Mouse (Mus musculus) brain, embryonic 14.5 days (tissue): ENCODE data around the gene Rasgef1b. TPM values are rescaled to one million over a fixed set of nuclear protein-coding genes. Genes with fewer than 3 reads are reported as not detected.

Source experiments
- DNase-seq: peaks from one replicate; pipeline ENCODE4 v3.0.0-alpha.2; 2011; ENCODE audit warnings: low read depth
- CTCF ChIP-seq: fragments of 200-500 bp; IDR thresholded peaks from 2 replicates; pipeline ENCODE4 v1.5.1; 2012; ENCODE audit warnings: inconsistent platforms, mild to moderate bottlenecking, moderate library complexity, borderline replicate concordance; ENCODE audit not compliant: insufficient read depth, insufficient read length; ENCODE audit errors: extremely low read depth
- POLR2A ChIP-seq: fragments of 200-500 bp; IDR thresholded peaks from 2 replicates; pipeline ENCODE4 v1.6.1; 2012; ENCODE audit warnings: mild to moderate bottlenecking, inconsistent platforms, borderline replicate concordance; ENCODE audit not compliant: poor library complexity, insufficient read depth, insufficient read length, severe bottlenecking; ENCODE audit errors: extremely low read depth
- polyA plus RNA-seq: library from polyadenylated mRNA; depleted of rRNA; stranded (reverse); fragments of >200 nt; gene quantifications from 2 replicates; pipeline ENCODE4 v1.2.3, GENCODE M21; 2012; rRNA removed

Rasgef1b gene
- polyA plus RNA-seq, 1 experiment, result 37.4 TPM

DNA sequence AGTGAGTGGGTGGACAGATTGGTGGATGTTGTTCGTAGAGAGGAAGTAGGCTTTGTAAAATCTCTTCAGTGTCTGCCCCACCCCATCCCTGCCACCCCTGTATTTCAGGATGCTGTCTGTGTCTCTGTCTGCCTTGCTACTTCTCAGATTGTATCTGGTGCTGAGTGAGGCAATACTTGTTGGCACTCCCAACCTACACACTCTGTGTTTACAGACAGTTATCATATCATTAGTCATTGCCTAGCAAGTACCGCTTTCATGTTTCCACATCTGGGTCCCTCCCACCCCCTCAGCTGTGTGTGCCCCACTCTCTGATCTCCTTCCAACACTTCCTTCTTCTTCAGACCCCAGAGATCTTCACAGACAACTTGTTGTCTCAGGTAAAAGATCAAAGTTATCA is 525.4 kb downstream of the Rasgef1b start:
- no peak for DNase-seq
- TF ChIP-seq POLR2A (no peak), CTCF (no peak)

DNA sequence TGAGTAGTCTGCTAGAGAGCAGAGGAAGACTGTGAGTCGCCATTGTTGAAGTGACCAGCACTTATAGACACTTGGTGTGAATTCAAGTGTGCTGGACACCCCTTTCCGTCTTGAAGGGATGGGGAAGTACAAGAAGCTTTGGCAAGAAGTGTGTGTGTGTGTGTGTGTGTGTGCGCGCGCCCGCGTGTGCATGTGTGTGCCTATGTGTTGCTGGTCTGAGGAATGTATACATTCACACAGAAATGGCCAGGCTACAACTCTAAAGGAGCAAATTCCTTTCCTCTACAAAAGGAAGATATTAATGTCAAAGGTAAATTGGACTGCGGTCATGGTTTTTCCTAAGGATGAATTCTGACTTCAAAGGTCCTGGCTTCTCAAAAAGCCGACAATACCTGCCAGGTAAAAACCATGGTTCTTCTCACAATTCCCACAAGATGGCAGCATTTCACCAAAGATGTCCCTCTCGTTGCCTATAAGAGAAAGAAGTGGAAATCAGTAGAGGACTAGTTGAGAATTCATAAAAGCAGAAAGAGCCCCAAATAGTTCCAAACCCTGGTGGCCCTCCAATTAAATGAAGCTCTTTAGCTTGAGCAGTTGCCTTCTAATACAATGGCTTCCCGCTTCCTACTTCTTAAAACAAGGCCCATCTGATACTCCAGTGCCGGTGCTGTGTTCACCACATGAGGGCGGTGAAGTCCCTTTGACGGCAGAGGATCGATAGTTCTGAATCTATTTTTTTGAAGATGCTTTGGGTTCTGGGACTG is 526.6 kb downstream of the Rasgef1b start:
- TF ChIP-seq POLR2A (no peak), CTCF (peak; percentile 71)
- DNase-seq, result peak; percentile 85

DNA sequence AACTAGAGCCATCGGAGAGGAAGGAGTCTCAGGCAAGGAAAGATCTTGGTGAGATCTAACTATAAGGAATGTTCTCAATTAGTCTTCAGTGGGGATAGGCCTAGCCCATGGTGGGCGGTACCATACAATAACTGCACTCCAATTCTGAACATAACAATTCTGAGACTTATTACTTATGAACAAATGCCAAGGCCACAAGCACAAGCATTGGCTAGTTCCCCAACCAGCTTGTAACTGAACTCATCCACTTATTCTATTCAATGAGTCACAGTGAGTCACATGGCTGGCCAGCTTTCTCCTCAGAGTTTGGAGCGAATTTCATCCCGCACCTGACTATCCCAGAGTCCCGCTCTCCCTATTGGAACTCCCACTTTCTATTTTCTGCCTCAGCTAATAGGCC is 533.4 kb downstream of the Rasgef1b start:
- TF ChIP-seq POLR2A (no peak), CTCF (no peak)
- DNase-seq, result no peak

DNA sequence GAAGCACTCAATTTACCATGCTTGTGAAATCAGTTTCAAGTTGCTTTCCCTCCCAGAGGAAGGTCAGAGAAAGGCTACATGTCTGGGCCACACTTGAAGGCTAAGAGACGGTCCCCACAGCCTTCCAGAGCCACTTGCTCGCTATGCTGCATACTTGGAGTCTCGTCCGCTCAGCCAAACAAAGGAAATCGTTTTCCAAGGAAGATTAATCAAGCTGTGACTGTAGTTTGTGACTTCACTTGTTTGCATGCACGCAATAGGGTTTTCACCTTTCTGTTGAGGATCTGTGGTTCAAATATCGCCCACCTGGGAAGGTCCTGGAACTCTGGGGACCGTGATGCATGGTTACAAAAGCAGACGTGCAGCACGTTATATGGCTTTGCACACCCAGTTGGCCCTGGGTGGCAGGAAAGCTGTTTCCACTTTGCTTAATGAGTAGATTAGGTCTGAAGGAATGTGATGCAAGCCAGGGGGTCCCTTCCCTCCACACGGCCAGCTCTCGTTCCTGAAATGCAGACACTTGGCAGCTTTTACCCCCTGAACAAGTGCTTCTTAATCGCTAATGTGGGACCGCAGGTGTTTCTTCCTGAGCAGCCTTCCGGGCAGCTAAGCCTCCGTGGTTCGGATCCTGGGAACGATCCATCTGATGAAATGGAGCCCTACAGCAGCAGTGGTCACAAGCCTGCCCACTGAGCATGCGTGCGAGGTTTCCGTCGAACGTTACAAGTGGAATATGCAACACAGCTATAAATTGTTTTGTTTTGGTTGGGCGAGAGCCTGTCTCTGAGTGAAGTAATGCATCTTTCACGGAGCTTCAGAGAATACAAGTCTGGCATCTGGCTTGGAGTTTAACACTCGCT is 537.7 kb downstream of the Rasgef1b start:
- TF ChIP-seq CTCF, result no peak

DNA sequence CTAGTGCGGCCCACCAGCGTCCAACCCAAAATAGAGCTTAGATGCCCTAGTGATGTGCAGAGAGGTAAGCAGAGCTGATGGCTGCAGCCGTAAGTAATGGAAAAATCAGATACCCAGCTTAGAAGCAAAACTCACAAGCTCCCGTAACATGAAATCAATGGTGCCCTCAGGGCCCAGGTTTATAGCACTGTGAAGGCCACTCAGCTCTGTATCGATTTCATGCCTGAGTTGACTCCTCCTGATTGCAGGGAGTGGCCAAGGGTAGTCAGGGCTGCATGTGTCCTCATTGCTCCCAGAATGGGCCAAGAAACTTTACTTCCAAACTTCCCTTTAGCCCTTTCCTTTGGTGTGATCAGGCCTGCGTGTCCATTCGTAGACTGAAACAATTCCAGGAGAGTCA is 545.2 kb downstream of the Rasgef1b start:
- DNase-seq, result no peak
- TF ChIP-seq CTCF, result no peak
- no peak for TF ChIP-seq POLR2A

More for the DNA sequence above, 537.7 kb downstream of the Rasgef1b start:
- no peak for DNase-seq

DNA sequence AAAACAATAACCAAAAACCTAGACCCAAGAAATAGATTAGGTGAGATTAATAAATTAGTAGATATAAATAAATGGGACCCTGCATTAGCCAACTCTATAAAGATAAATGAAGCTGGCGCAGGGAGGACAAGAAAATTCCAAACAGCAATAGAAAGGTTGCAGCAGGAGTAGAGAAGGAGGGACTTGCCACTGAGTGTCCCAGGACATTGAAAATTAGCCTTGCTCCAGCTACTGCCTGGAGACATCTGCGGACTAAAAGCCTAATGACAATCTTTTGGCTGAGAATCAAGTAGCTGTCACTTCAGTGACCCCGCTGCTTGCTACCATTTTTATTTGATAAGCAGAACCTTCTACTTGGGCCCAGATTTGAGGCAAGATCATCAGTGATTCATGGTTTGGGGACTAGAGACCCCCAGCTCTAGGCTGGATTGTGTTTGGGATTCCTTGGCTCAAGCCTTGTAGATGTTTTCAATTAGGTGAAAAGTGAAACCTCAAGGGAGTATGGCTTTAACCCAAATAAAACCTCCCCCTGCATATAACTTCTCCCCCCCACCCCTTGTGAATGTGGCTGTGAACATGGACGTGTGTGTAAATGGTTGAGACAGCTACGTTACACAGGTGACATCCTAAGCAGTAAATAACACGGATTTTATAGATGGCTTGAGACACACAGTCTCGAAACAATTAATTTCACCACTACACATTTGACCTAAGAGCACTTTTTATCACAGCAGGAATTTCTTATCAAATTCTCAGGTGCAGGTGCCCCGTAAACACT is 554.1 kb downstream of the Rasgef1b start:
- DNase-seq, result peak; percentile 35
- no peak for TF ChIP-seq CTCF

DNA sequence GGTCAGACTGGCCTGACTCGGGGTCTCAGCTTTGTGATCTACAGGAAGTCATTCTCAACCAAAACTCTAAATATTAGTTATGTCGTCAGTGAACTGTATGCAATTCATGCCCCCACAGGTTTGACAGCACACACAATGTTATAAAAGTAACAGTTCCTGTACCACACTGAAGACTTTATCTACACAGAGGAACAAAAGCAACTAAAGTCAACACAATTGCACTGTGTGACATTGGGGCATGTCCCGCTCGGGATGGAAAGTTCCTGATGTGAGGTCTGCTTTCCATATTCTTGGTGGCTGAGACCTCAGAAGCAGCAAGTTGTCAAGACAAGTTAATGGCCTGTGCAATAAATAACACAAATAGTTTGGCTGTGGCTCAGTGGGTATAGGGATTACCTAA is 559.0 kb downstream of the Rasgef1b start:
- no peak for DNase-seq
- no peak for TF ChIP-seq CTCF
- TF ChIP-seq POLR2A, result no peak

DNA sequence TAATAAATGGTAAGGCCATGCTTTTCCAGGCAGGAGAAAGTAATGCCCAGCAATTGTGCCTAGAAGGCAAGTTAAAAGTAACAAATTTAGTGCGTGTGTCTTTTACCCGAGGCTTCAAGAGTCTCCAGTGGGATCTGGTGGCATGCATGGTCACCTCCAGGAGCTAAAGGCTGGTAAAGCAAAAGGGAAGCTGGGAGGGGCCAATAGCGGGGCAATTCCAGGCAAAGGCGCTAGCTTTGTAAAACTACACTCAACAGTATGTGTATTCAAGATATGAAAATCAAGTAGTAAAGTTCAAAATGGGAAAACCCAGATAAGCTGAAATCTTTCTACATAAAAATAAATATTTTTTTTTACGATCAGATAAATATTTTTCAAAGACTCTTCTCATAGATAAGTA is 561.1 kb downstream of the Rasgef1b start:
- TF ChIP-seq CTCF (no peak), POLR2A (no peak)
- DNase-seq, result no peak

Other genes with a start within 250 kb of the Rasgef1b start
- gene Vamp9, start 177.2 kb upstream of the Rasgef1b start, polyA plus RNA-seq, result 0.24 and 0.27 TPM in 2 replicates
- gene Hnrnpd, start 249.9 kb upstream of the Rasgef1b start, polyA plus RNA-seq, result 244 and 283 TPM in 2 replicates
- gene 4930524J08Rik, start 250.0 kb upstream of the Rasgef1b start, polyA plus RNA-seq, result 3.4 and 4.9 TPM in 2 replicates